Mouse (Mus musculus): Measurements from ENCODE around the gene Ybx3. TPM values are rescaled to one million over a fixed set of nuclear protein-coding genes. Genes with fewer than 3 reads are reported as not detected.

Ybx3 gene
- total RNA-seq, 2 experiments from 2014 or later = 41.3 to 42.9 TPM

- DNase-seq = no peak
These were observed 4.5 kb downstream of the Ybx3 start for GRCm38 (mm10) chr6:131383713-131384330.

- no peak for DNase-seq
These were observed 5.3 kb downstream of the Ybx3 start for GRCm38 (mm10) chr6:131382984-131383337.

- no peak for DNase-seq
These were observed 5.9 kb downstream of the Ybx3 start for GRCm38 (mm10) chr6:131382232-131382983.

GRCm38 (mm10) chr6:131378858-131379428 lies 9.3 kb downstream of the Ybx3 start:
- DNase-seq = no peak

GRCm38 (mm10) chr6:131377378-131377777 lies 10.9 kb downstream of the Ybx3 start:
- no peak for DNase-seq

- no peak for DNase-seq
These were observed 13.5 kb downstream of the Ybx3 start for GRCm38 (mm10) chr6:131374594-131375340.

- no peak for DNase-seq
These were observed 15.1 kb downstream of the Ybx3 start for GRCm38 (mm10) chr6:131373160-131373559.

- DNase-seq = no peak
These were observed 17.5 kb downstream of the Ybx3 start for GRCm38 (mm10) chr6:131370767-131371166.

GRCm38 (mm10) chr6:131369866-131370616 lies 18.2 kb downstream of the Ybx3 start:
- no peak for DNase-seq

GRCm38 (mm10) chr6:131367101-131367500 lies 21.2 kb downstream of the Ybx3 start:
- DNase-seq = no peak

GRCm38 (mm10) chr6:131364353-131364752 lies 23.9 kb downstream of the Ybx3 start:
- no peak for DNase-seq

GRCm38 (mm10) chr6:131362987-131363765 lies 25.1 kb downstream of the Ybx3 start:
- DNase-seq = no peak

GRCm38 (mm10) chr6:131360693-131361092 lies 27.6 kb downstream of the Ybx3 start:
- no peak for DNase-seq

- no peak for DNase-seq
These were observed 28.7 kb downstream of the Ybx3 start for GRCm38 (mm10) chr6:131359543-131359942.

- DNase-seq = no peak
These were observed 33.4 kb downstream of the Ybx3 start for GRCm38 (mm10) chr6:131354913-131355312.

- peak; percentile 80 to 81 for DNase-seq
These were observed 34.8 kb downstream of the Ybx3 start, which contains the start of gene Styk1 for GRCm38 (mm10) chr6:131353352-131353919. TSS of gene Styk1 (minus strand) at chr6:131353597.

GRCm38 (mm10) chr6:131347026-131347425 lies 41.2 kb downstream of the Ybx3 start:
- no peak for DNase-seq

GRCm38 (mm10) chr6:131344346-131344745 lies 43.9 kb downstream of the Ybx3 start:
- no peak for DNase-seq

GRCm38 (mm10) chr6:131340082-131340481 lies 48.2 kb downstream of the Ybx3 start:
- no peak for DNase-seq

GRCm38 (mm10) chr6:131339309-131339708 lies 49.0 kb downstream of the Ybx3 start:
- DNase-seq = no peak

- DNase-seq = no peak
These were observed 49.5 kb downstream of the Ybx3 start for GRCm38 (mm10) chr6:131338787-131339186.

All from layer of hippocampus, postnatal 36 days (tissue).